Mouse (Mus musculus) large intestine, adult 2 months (tissue): Measurements from ENCODE around the gene Grm5. TPM values are rescaled to one million over a fixed set of nuclear protein-coding genes. Genes with fewer than 3 reads are reported as not detected.

Experiments used
- DNase-seq: peaks from one replicate; pipeline ENCODE4 v3.0.0-alpha.2; 2012; ENCODE audit warnings: low read depth, low spot score
- WGBS: fragments of 180-500 bp; shearing (Covaris S2); methylation state at CpG from one replicate; pipeline ENCODE4 v1.1.7; 2018; 5-methylcytosine and 5-hydroxymethylcytosine counted together
- polyA plus RNA-seq: library from polyadenylated mRNA; depleted of rRNA; stranded (reverse); fragments of >200 nt; gene quantifications from 2 replicates; pipeline ENCODE4 v1.2.3, GENCODE M21; 2012

The Grm5 gene
- polyA plus RNA-seq, 1 experiment, result not detected

GRCm38 (mm10) chr7:87838579-87838978, 254.6 kb downstream of the Grm5 start:
- DNase-seq, result no peak
- WGBS, result 57% methylated on average over 1 of the region's 1 CpGs

GRCm38 (mm10) chr7:87843496-87843895, 259.5 kb downstream of the Grm5 start:
- no peak for DNase-seq

- no peak for DNase-seq
These were observed 262.1 kb downstream of the Grm5 start for GRCm38 (mm10) chr7:87846082-87846481.

DNA sequence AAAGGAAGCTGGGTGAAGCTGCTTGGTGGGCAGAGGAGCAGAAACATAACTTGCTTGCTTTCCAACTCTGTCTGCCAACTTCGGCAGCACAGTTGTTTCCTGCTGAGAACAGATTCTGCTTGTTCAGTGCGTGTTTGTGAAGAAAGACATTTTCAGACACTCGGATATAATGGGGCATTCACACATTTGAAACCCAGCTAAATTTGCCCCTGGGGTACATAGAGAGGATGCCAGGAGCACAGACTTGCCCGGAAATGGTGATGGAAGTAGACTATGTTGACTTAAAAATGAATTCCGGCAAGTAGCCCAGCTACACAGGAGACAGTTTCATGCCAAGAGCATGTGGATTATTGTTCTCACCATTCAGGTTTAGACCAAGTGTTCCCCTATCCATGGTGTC, 342.0 kb downstream of the Grm5 start:
- DNase-seq, result no peak
- WGBS, result 62% methylated on average over 5 of the region's 5 CpGs

GRCm38 (mm10) chr7:87937415-87937814, 353.4 kb downstream of the Grm5 start:
- DNase-seq, result no peak
- 83% methylated on average over 1 of the region's 1 CpGs for WGBS

- 36% methylated on average over 5 of the region's 5 CpGs for WGBS
These were observed 354.3 kb downstream of the Grm5 start for GRCm38 (mm10) chr7:87938265-87938664.

DNA sequence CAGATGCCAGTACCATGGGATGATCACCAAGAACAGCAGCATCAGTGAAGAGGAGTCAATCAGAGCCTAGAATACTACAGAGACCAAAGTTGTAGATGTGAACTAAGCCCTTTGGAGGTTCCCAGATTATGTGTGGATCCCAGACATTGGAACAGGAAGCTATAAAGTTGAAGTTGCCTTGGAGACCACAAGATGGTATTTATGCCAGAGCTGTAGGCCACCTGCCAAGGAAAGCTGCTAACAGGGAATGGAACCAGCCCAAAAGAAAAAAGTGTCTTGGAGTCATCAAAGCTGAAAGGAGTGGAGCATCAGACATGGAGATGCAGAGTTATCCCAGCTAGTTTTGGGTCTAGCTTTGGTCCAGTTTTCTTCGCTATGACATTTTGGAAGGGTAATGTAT, 366.2 kb downstream of the Grm5 start:
- 93% methylated on average over 1 of the region's 1 CpGs for WGBS
- no peak for DNase-seq

More at GRCm38 (mm10) chr7:87938265-87938664, 354.3 kb downstream of the Grm5 start:
- DNase-seq, result no peak

GRCm38 (mm10) chr7:87973216-87973615, 389.2 kb downstream of the Grm5 start:
- no peak for DNase-seq
- WGBS, result 21% methylated on average over 1 of the region's 1 CpGs

GRCm38 (mm10) chr7:87975041-87975440, 391.1 kb downstream of the Grm5 start:
- 78% methylated on average over 8 of the region's 8 CpGs for WGBS

GRCm38 (mm10) chr7:87983494-87983893, 399.5 kb downstream of the Grm5 start:
- no peak for DNase-seq
- WGBS, result 65% methylated on average over 2 of the region's 2 CpGs

More at GRCm38 (mm10) chr7:87975041-87975440, 391.1 kb downstream of the Grm5 start:
- no peak for DNase-seq

- 83% methylated on average over 3 of the region's 3 CpGs for WGBS
- no peak for DNase-seq
These were observed 430.5 kb downstream of the Grm5 start for GRCm38 (mm10) chr7:88014451-88014850.

- no peak for DNase-seq
- WGBS, result 39% methylated on average over 3 of the region's 3 CpGs
These were observed 443.6 kb downstream of the Grm5 start for GRCm38 (mm10) chr7:88027411-88028132.

GRCm38 (mm10) chr7:88047366-88047765, 463.4 kb downstream of the Grm5 start:
- DNase-seq, result no peak

DNA sequence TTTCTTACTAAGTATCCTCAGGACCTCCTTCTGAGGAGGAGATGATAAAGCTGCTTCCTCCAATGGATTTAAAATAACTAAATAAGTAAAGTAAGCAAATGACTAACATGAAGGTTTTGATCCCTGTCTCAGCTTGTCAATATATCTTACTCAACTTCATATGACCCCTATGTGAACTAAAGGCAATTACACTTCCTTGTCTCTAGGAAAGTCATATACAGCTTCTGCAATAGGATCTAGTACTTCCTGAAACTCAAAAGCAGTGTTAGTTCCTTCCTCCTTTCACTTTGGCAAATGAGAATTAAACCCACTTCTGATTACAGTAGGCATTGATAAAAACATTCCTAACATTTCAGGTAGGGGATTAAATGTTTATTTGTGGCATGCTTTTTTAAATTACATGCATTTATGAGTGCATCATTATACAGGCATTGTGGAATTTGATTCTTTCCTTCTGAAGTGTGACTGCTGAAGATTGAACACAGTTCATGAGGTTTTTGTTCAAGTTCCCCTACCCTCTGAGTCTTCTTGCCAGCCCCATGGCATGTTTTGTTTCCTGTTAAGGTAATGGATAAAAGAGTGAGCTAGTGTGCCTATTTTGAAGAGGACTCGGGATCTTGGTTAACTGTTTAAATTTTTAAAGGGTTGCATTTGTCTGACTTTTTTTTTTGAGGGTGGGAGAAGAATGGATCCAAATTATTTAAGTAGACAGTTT, 470.4 kb downstream of the Grm5 start:
- WGBS, result 67% methylated on average over 1 of the region's 1 CpGs
- no peak for DNase-seq

DNA sequence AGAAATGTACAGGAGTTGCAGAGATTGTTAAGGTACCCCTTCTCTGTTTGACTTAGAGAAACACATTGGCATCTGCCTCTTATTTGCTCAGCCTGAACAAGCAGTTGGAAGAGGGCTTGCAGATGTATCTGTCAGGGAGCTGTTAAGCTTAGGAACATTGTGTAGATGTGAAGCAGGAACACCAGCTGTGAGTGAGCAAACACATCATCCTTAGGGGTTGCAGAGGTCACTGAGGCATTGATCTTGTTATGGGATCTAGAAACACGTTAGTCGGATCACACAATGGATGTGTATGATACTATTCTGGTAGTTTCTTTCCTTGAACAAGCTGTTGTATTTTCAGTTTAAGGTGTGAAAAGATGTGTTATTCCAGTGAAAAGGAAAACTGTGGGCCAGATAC, 472.5 kb downstream of the Grm5 start:
- no peak for DNase-seq
- 24% methylated on average over 2 of the region's 2 CpGs for WGBS

- no peak for DNase-seq
These were observed 507.1 kb downstream of the Grm5 start for GRCm38 (mm10) chr7:88091115-88091514.

- WGBS, result 21% methylated on average over 1 of the region's 1 CpGs
These were observed 512.7 kb downstream of the Grm5 start for GRCm38 (mm10) chr7:88096536-88097107.

DNA sequence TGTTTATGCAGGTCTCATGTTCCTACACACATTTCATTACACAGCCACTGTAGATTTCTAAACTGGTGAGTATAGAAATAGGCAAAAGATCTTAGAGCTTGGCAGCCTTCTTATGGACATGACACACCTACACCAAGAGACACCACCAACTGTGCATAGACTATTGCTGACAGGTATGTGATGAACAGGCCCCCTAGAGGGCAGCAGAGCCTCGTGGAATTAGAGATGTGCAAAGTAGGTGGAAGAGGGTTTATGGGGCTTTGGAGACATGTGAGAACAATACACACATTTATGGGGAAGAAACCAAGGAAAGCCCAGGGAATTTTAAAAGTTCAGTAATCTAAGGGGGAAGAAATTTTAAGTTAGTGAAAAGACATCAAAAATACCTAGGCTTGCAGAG, 513.7 kb downstream of the Grm5 start:
- DNase-seq, result peak; percentile 10
- 6% methylated on average over 1 of the region's 1 CpGs for WGBS

More at GRCm38 (mm10) chr7:88096536-88097107, 512.7 kb downstream of the Grm5 start:
- DNase-seq, result no peak

DNA sequence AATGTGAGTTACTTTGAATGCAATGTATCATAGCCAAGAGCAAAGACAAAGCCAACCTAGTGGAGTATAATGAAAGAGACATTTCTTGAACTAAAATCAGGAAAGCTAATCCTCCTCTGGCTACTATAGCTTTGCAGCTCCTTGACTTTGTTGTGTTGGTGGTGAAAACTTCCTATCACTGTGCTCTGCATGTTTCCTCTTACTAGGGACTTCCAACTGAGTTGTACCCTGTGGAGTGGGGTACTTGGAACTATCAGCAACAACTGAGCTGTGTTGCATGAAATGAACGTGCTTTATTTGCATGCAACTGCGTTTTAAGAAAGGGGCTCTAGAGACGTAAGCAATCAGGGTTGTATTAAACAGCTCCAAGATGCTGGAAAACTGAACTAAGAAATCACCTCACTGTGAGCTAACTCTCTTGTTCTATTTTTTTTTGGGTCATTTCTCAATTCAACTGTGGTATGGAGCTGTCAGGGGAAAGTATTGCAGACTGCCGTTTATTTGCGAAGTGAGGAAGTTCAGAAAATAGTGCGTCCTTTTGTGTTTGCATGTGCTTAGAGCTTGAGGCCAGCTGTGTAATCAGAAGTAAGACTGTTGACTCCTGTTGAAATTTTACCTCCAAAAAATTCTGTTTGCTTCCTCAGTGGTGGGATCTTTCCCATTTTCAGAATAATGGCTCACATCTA, 532.9 kb downstream of the Grm5 start:
- no peak for DNase-seq
- 62% methylated on average over 6 of the region's 6 CpGs for WGBS

- WGBS, result 78% methylated on average over 8 of the region's 8 CpGs
These were observed 544.3 kb downstream of the Grm5 start for GRCm38 (mm10) chr7:88128080-88128848.

More at GRCm38 (mm10) chr7:88128080-88128848, 544.3 kb downstream of the Grm5 start:
- DNase-seq, result no peak
